Mouse (Mus musculus) left cerebral cortex, postnatal 36 days (tissue): Measurements from ENCODE around the gene Gm3435. TPM values are rescaled to one million over a fixed set of nuclear protein-coding genes. Genes with fewer than 3 reads are reported as not detected.
A peak's percentile ranks its signal among the peaks of the same experiment; 100 is the strongest.
"Not testable (repeated sequence)": the region's sequence is repeated elsewhere in the genome, so short reads cannot be mapped to it uniquely, and the experiment has no call there.

Experiments used
- DNase-seq, 2 experiments: peaks; one replicate each; pipeline ENCODE4 v3.0.0; 2021 to 2022; ENCODE audit warnings: low spot score in 2 of 2, mixed read lengths in 1 of 2
- intact Hi-C: fragments of 180-260 bp; cut with DNase I; formaldehyde crosslinking; loops from one replicate; pipeline ENCODE4 v1.15.1; 2025
- total RNA-seq, 2 experiments: library from RNA; stranded (reverse); gene quantifications; 2 replicates each; pipeline ENCODE4 v1.2.3; 2021

Gene Gm3435
- total RNA-seq: 1 to 10 TPM; 3.4 to 6.3 TPM

DNA sequence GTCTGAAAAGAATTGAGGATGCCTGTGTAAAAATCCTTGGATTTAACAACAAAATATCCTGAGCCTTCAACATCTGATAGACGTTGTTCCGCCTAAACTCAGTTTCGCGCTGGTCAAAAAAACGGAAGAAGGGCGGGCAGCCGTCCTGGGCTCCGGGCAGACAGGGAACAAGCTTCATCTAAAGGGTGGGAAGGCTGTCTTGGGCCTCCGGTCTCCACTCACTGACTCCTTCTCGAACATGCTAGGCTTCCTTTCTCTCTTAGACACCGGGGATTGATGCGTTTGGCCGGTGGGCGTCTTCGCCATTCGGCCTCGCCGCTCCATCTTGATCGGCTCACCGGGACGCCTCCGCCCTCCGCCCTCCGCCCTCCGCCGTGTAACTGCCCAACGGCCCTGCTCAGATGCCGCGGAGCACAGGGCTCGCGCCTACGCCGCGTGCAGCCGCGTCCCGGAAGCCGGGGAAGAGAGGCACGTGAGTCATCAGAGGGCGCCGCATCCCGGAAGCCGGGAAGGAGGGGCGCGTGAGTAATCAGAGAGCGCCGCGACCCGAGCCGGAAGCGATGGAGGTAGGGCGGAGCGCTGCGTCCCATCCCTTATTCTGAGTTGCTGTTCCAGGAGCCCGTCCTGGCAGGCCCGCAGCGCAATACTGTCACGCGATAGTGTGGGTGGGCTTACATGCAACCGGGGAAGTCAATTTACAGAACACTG is at the start of gene Gm3435:
Gene Gm3435 (plus strand): TSS at position 471 of the 708 bp plus-strand sequence.
- intact Hi-C loops, DNase-seq: not testable (repeated sequence)

DNA sequence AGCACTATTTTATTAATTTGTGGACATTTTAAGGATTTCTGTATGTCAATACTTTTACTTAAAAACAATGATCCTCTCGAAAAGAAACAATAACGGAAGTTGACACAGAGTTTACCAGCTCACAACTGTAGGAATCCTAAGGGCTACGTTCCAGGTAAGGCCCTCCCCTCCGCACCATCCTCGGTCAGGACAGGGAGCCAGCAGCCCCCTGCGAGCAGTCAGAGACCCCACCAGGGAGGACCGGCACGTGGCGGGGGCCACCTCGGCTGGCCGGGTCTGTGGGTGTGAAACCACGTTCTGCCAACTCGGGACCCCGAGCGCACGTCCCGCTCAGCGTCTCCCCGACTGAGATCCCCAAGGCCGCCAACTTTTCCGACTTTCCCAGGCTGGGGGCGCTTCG is 49.5 kb upstream of the Gm3435 start:
- intact Hi-C loops: no loop called here
- DNase-seq: peak in 1 of 2 experiments; percentile 11

DNA sequence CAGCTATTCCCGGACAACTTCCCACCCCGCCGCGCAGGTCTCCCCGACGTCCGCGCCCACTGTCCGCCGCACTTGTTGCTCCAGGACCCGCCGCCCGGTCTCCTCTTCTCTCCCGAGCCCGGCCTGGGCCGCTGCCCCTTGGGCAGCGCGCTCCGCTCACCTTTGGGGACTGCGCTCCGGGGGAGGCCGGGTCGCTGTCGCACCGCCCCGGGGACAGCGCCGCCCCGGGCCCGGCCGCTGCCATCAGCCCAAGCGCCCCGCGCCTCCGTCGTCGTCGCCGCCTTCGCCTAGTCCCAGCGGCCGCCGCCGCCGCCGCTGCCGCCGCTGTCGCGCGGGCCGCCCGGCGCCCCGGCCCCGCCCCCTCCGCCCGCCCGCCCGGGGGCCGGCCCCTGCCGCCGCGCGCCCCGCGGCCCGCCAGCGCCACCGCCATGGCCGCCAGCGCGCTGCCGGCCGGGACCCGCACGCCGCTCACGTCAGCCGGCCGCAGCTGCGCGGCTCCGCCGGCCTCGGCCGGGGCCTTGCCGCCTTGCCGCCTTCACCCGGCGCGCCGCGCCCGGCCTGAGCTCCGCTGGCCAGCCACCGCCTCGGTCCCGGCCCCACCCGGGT is 48.9 kb upstream of the Gm3435 start, which contains the start of gene Phf10:
Gene Phf10 (minus strand): TSS at position 323 of the 606 bp plus-strand sequence.
- intact Hi-C loops: not testable (repeated sequence)
- peak; percentile 19 to 37 for DNase-seq

DNA sequence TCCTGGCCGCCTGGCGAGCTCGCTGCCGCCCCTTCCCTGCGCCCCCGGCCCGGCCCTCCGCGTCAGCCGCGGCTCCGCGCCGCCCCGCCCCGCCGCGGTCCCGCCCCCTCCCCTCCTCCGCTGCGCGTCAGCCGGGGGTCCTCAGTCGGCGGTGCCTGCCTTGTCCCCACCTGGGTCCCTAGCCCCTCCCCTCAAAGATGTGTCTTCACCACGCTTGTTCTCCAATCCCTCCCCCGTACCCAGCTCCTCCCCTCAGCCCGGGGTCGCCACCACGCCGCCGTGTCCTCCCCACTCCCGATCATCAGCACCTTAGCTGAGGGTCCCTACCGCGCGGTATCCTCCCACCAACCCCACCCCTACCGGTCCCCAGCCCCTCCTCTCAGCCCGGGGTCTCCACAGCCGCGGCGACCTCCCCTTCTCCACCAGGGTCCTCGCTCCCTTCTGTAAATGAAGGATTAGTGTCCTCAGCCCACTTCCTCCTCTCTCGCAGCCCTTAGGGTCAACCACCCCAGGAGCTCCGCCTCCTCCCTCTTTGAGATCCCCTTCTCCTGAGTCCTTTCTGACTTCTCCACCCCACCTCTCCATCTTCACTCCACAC is 48.3 kb upstream of the Gm3435 start:
- intact Hi-C loops, DNase-seq: not testable (repeated sequence)

DNA sequence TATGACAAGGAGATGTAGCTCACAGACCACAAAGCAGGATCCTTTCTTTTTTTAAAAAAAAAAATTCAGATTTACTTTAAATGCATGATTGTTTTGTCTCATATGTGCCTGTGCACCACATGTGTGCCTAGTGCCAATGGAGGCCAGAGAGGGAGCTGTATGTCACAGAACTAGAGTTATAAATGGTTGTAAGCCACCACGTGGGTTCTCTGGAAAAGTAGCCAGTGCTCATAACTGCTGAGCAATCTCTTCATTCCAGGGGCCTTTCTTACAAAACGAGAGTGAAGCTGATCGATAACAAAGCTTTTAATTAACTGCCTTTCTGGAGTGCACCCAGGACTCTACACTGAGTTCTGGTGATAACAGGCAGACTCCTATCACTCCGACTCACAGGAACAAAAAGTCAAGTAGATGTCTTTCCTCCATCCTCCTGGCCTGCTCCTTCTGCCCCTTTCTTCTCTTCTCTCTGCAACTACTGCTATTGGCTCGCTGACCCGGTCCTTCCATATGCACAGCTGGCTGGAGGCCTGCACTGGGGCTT is 41.5 kb upstream of the Gm3435 start:
- intact Hi-C loops, DNase-seq: not testable (repeated sequence)

DNA sequence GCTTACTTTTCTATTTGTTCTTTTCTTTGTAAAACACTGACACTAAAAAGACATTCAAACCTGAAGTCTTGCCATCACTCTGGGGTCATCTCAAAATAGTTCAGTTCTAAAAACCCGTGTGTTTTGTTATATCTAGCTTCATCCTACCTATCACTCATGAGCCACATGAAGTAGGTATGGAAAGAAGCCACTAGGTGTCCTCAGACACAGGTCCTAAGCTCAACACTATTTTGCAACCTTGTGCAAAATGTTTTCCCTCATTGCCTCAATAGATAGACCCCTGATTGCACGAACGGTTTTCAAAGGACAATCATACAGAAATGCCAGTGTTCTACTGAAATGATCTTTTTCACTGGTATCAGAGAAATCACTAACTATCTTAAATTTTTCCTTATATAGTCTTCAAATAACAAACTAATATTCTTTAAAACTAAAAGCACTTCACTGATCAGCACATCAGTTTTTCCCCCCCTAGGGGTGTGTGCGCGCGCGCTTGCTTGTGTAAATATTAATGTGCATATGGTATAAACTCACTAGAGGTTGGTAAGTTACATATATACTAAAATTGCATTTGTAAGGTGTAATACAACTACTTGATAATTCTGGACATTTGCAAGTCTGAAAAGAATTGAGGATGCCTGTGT is 32.1 kb upstream of the Gm3435 start:
- not testable (repeated sequence) for DNase-seq

DNA sequence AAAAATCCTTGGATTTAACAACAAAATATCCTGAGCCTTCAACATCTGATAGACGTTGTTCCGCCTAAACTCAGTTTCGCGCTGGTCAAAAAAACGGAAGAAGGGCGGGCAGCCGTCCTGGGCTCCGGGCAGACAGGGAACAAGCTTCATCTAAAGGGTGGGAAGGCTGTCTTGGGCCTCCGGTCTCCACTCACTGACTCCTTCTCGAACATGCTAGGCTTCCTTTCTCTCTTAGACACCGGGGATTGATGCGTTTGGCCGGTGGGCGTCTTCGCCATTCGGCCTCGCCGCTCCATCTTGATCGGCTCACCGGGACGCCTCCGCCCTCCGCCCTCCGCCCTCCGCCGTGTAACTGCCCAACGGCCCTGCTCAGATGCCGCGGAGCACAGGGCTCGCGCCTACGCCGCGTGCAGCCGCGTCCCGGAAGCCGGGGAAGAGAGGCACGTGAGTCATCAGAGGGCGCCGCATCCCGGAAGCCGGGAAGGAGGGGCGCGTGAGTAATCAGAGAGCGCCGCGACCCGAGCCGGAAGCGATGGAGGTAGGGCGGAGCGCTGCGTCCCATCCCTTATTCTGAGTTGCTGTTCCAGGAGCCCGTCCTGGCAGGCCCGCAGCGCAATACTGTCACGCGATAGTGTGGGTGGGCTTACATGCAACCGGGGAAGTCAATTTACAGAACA is 31.5 kb upstream of the Gm3435 start, which contains the start of the genes 9030025P20Rik and Gm3417:
Gene 9030025P20Rik (plus strand): TSS at position 107 of the 677 bp plus-strand sequence.
Gene Gm3417 (minus strand): TSS at position 429 of the 677 bp plus-strand sequence.
- DNase-seq, intact Hi-C loops: not testable (repeated sequence)

More for the DNA sequence above, 32.1 kb upstream of the Gm3435 start:
- intact Hi-C loops: not testable (repeated sequence)

DNA sequence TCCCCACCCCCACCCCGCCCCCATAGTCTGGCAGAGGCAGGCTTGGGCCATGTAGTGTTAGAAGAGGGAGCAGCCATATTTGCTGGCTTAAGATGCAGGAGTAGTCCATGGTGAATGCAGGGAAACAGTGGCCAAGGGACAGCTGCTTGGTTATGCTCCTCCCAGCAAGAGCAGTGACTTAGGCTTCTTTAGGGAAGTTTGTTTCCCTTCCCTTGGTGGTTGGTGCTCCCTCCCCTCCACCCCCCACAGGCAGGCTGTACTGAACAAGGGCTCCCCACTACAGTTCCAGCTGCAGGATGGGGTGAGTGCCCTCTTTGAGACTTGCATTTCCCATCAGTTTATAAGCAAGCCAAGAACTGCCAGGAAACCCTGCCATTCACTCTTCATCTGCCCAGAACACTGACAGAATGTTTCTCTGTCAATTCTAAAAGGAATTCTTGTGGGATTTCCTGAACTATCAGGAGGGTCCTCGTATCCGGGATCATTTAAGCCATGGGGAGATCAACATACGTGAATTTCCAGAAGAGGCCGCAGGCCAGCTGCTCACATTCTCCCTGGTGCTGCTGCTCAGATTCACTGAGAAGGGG is 19.8 kb upstream of the Gm3435 start:
- intact Hi-C loops: not testable (repeated sequence)
- peak in 1 of 2 experiments; percentile 2 for DNase-seq

DNA sequence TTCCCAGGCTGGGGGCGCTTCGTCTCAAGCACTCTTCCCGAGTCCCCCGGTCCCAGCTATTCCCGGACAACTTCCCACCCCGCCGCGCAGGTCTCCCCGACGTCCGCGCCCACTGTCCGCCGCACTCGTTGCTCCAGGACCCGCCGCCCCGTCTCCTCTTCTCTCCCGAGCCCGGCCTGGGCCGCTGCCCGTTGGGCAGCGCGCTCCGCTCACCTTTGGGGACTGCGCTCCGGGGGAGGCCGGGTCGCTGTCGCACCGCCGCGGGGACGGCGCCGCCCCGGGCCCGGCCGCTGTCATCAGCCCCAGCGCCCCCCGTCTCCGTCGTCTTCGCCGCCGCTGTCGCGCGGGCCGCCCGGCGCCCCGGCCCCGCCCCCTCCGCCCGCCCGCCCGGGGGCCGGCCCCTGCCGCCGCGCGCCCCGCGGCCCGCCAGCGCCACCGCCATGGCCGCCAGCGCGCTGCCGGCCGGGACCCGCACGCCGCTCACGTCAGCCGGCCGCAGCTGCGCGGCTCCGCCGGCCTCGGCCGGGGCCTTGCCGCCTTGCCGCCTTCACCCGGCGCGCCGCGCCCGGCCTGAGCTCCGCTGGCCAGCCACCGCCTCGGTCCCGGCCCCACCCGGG is 17.3 kb upstream of the Gm3435 start:
- intact Hi-C loops, DNase-seq: not testable (repeated sequence)

DNA sequence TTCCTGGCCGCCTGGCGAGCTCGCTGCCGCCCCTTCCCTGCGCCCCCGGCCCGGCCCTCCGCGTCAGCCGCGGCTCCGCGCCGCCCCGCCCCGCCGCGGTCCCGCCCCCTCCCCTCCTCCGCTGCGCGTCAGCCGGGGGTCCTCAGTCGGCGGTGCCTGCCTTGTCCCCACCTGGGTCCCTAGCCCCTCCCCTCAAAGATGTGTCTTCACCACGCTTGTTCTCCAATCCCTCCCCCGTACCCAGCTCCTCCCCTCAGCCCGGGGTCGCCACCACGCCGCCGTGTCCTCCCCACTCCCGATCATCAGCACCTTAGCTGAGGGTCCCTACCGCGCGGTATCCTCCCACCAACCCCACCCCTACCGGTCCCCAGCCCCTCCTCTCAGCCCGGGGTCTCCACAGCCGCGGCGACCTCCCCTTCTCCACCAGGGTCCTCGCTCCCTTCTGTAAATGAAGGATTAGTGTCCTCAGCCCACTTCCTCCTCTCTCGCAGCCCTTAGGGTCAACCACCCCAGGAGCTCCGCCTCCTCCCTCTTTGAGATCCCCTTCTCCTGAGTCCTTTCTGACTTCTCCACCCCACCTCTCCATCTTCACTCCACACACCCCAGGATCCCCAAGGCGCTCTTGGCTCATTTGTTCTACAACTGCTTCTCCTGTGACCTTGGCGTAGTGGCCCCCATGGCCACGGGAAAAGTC is 16.7 kb upstream of the Gm3435 start:
- DNase-seq, intact Hi-C loops: not testable (repeated sequence)

DNA sequence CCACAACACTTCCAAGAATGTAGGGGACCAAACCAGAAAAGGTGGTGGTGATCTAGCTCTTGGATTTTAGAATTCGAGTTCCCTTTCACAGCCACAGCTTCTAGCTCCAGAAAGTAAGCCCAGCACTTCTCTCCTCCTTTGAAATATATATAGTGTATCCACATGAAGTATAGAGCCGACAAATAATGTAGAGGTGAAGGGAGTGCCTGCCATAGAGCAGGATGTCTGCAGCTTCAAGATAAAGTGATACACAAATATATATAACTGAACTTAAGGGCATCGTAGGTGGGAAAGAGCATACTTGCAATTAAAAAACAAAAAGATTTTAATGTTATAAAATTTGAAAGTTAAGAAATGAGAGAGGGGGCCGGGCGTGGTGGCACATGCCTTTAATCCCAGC is 15.8 kb upstream of the Gm3435 start:
- DNase-seq, intact Hi-C loops: not testable (repeated sequence)

DNA sequence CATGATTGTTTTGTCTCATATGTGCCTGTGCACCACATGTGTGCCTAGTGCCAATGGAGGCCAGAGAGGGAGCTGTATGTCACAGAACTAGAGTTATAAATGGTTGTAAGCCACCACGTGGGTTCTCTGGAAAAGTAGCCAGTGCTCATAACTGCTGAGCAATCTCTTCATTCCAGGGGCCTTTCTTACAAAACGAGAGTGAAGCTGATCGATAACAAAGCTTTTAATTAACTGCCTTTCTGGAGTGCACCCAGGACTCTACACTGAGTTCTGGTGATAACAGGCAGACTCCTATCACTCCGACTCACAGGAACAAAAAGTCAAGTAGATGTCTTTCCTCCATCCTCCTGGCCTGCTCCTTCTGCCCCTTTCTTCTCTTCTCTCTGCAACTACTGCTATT is 9.9 kb upstream of the Gm3435 start:
- intact Hi-C loops, DNase-seq: not testable (repeated sequence)

DNA sequence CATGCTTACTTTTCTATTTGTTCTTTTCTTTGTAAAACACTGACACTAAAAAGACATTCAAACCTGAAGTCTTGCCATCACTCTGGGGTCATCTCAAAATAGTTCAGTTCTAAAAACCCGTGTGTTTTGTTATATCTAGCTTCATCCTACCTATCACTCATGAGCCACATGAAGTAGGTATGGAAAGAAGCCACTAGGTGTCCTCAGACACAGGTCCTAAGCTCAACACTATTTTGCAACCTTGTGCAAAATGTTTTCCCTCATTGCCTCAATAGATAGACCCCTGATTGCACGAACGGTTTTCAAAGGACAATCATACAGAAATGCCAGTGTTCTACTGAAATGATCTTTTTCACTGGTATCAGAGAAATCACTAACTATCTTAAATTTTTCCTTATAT is 888 bp upstream of the Gm3435 start:
- DNase-seq, intact Hi-C loops: not testable (repeated sequence)

DNA sequence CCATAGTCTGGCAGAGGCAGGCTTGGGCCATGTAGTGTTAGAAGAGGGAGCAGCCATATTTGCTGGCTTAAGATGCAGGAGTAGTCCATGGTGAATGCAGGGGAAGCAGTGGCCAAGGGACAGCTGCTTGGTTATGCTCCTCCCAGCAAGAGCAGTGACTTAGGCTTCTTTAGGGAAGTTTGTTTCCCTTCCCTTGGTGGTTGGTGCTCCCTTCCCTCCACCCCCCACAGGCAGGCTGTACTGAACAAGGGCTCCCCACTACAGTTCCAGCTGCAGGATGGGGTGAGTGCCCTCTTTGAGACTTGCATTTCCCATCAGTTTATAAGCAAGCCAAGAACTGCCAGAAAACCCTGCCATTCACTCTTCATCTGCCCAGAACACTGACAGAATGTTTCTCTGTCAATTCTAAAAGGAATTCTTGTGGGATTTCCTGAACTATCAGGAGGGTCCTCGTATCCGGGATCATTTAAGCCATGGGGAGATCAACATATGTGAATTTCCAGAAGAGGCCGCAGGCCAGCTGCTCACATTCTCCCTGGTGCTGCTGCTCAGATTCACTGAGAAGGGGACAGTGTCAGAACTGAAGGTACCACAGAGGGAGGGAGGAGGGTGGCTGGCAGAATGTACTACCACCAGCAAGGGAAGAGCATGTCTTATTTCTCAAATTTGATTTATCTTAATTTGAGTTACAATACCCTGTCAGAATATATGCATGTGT is 11.7 kb downstream of the Gm3435 start:
- DNase-seq: peak; percentile 7 to 18
- intact Hi-C loops: not testable (repeated sequence)

DNA sequence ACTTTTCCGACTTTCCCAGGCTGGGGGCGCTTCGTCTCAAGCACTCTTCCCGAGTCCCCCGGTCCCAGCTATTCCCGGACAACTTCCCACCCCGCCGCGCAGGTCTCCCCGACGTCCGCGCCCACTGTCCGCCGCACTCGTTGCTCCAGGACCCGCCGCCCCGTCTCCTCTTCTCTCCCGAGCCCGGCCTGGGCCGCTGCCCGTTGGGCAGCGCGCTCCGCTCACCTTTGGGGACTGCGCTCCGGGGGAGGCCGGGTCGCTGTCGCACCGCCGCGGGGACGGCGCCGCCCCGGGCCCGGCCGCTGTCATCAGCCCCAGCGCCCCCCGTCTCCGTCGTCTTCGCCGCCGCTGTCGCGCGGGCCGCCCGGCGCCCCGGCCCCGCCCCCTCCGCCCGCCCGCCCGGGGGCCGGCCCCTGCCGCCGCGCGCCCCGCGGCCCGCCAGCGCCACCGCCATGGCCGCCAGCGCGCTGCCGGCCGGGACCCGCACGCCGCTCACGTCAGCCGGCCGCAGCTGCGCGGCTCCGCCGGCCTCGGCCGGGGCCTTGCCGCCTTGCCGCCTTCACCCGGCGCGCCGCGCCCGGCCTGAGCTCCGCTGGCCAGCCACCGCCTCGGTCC is 14.0 kb downstream of the Gm3435 start:
- intact Hi-C loops, DNase-seq: not testable (repeated sequence)

DNA sequence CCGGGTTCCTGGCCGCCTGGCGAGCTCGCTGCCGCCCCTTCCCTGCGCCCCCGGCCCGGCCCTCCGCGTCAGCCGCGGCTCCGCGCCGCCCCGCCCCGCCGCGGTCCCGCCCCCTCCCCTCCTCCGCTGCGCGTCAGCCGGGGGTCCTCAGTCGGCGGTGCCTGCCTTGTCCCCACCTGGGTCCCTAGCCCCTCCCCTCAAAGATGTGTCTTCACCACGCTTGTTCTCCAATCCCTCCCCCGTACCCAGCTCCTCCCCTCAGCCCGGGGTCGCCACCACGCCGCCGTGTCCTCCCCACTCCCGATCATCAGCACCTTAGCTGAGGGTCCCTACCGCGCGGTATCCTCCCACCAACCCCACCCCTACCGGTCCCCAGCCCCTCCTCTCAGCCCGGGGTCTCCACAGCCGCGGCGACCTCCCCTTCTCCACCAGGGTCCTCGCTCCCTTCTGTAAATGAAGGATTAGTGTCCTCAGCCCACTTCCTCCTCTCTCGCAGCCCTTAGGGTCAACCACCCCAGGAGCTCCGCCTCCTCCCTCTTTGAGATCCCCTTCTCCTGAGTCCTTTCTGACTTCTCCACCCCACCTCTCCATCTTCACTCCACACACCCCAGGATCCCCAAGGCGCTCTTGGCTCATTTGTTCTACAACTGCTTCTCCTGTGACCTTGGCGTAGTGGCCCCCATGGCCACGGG is 14.7 kb downstream of the Gm3435 start:
- intact Hi-C loops: not testable (repeated sequence)

More for the DNA sequence above, 14.7 kb downstream of the Gm3435 start:
- not testable (repeated sequence) for DNase-seq
